Mouse (Mus musculus) intestine, embryonic 14.5 days (tissue): ENCODE measurements around the gene Gm525. TPM values are rescaled to one million over a fixed set of nuclear protein-coding genes. Genes with fewer than 3 reads are reported as not detected.
"Not testable (repeated sequence)": the region's sequence is repeated elsewhere in the genome, so short reads cannot be mapped to it uniquely, and the experiment has no call there.

Experiments used
- ATAC-seq: fragments of 200-750 bp; cut with Nextera tagmentation; replicated peaks from 2 replicates; pipeline ENCODE4 v1.8.0; 2017; ENCODE audit warnings: low read depth, moderate number of reproducible peaks, moderate TSS enrichment, moderate library complexity; ENCODE audit not compliant: low FRiP score, low TSS enrichment
- DNase-seq: peaks from one replicate; pipeline ENCODE4 v3.0.0-alpha.2; 2018; ENCODE audit warnings: low spot score
- H3K27ac ChIP-seq: fragments of 300-500 bp; sonication (generic); 2 replicates; pipeline ENCODE4 v1.5.1; 2014; ENCODE audit warnings: low read depth, mild to moderate bottlenecking, control low read depth
- H3K27me3 ChIP-seq: fragments of 300-500 bp; sonication (generic); replicated peaks from 2 replicates; pipeline ENCODE4 v1.6.1; 2014; ENCODE audit warnings: low read length, control low read depth; ENCODE audit not compliant: control insufficient read depth, insufficient read depth
- H3K36me3 ChIP-seq: fragments of 300-500 bp; sonication (generic); 2 replicates; pipeline ENCODE4 v1.6.1; 2014; ENCODE audit warnings: low read length, control low read depth; ENCODE audit not compliant: control insufficient read depth, insufficient read depth
- H3K4me1 ChIP-seq: fragments of 300-500 bp; sonication (generic); replicated peaks from 2 replicates; pipeline ENCODE4 v1.6.1; 2014; ENCODE audit warnings: low read length, control low read depth, mixed read lengths; ENCODE audit not compliant: control insufficient read depth, insufficient read depth
- H3K4me2 ChIP-seq: fragments of 300-500 bp; sonication (generic); 2 replicates; pipeline ENCODE4 v1.6.1; 2014; ENCODE audit warnings: low read length
- H3K4me3 ChIP-seq: fragments of 300-500 bp; sonication (generic); 2 replicates; pipeline ENCODE4 v1.5.1; 2014; ENCODE audit warnings: low read depth, low read length, control low read depth, mixed read lengths
- H3K9ac ChIP-seq: fragments of 300-500 bp; sonication (generic); 2 replicates; pipeline ENCODE4 v1.6.1; 2014; ENCODE audit warnings: mild to moderate bottlenecking, low read length
- H3K9me3 ChIP-seq: fragments of 300-500 bp; sonication (generic); 2 replicates; pipeline ENCODE4 v1.6.1; 2016; ENCODE audit warnings: low read length, control low read depth; ENCODE audit not compliant: control insufficient read depth
- WGBS: fragments of 180-500 bp; shearing (Covaris S2); extraction: QIAGEN DNeasy Blood & Tissue Kit; methylation state at CpG from one replicate; pipeline ENCODE4 v1.1.7; 2014; 5-methylcytosine and 5-hydroxymethylcytosine counted together
- polyA plus RNA-seq: library from polyadenylated mRNA; unstranded; fragments of >200 nt; fragmentation: Nextera tagmentation; extraction: Ambion mirVana; gene quantifications from 2 replicates; pipeline ENCODE4 v1.2.1, GENCODE M21; 2014

Gm525 gene
- polyA plus RNA-seq, 1 experiment from 2014 or later = 1.1 TPM

GRCm38 (mm10) chr11:89097292-89097691 lies 23.7 kb downstream of the Gm525 start:
- not testable (repeated sequence) for H3K4me2 ChIP-seq

GRCm38 (mm10) chr11:89098083-89098835 lies 24.6 kb downstream of the Gm525 start:
- Histone ChIP-seq H3K36me3 (no peaks in the 10 kb centered on the region), H3K4me1 (0 out of 2 replicates have a peak, but pooled peaks cover 4% of the 10 kb centered on the region), H3K27me3 (no peaks in the 10 kb centered on the region), H3K4me2 (no peak overlapping the region), H3K9me3 (no peaks in the 10 kb centered on the region), H3K27ac (no peak overlapping the region), H3K9ac (no peak overlapping the region), H3K4me3 (no peak overlapping the region)
- ATAC-seq = no peak
- no peak for DNase-seq
- 80% methylated on average over 17 of the region's 17 CpGs for WGBS

More at GRCm38 (mm10) chr11:89097292-89097691, 23.7 kb downstream of the Gm525 start:
- not testable (repeated sequence) for DNase-seq, ATAC-seq, H3K9ac ChIP-seq, H3K9me3 ChIP-seq, H3K36me3 ChIP-seq, H3K27me3 ChIP-seq, H3K27ac ChIP-seq, H3K4me3 ChIP-seq, H3K4me1 ChIP-seq
- WGBS = 83% methylated on average over 10 of the region's 10 CpGs

GRCm38 (mm10) chr11:89098930-89099329 lies 25.3 kb downstream of the Gm525 start:
- no peak overlapping the region for H3K9ac ChIP-seq
- no peak for ATAC-seq
- 66% methylated on average over 6 of the region's 6 CpGs for WGBS
- no peaks in the 10 kb centered on the region for H3K27me3 ChIP-seq
- H3K4me1 ChIP-seq = 0 out of 2 replicates have a peak, but pooled peaks cover 4% of the 10 kb centered on the region
- H3K9me3 ChIP-seq = no peaks in the 10 kb centered on the region
- no peak overlapping the region for H3K4me2 ChIP-seq
- no peak overlapping the region for H3K27ac ChIP-seq
- no peak overlapping the region for H3K4me3 ChIP-seq
- DNase-seq = no peak
- H3K36me3 ChIP-seq = no peaks in the 10 kb centered on the region

GRCm38 (mm10) chr11:89100403-89100802 lies 26.8 kb downstream of the Gm525 start:
- peak; percentile 93 for DNase-seq
- Histone ChIP-seq H3K27ac (no peak overlapping the region), H3K27me3 (no peaks in the 10 kb centered on the region), H3K36me3 (no peaks in the 10 kb centered on the region), H3K9ac (no peak overlapping the region), H3K9me3 (no peaks in the 10 kb centered on the region), H3K4me3 (peak overlapping the region; percentile 28; the same call in 1 of the 2 replicates), H3K4me1 (0 out of 2 replicates have a peak, but pooled peaks cover 4% of the 10 kb centered on the region), H3K4me2 (peak overlapping the region; percentile 45)
- WGBS = 0% methylated on average over 9 of the region's 9 CpGs
- peak; percentile 89 for ATAC-seq

GRCm38 (mm10) chr11:89100826-89101321 lies 27.2 kb downstream of the Gm525 start:
- Histone ChIP-seq H3K27ac (no peak overlapping the region), H3K4me1 (0 out of 2 replicates have a peak, but pooled peaks cover 4% of the 10 kb centered on the region), H3K9me3 (no peaks in the 10 kb centered on the region), H3K27me3 (no peaks in the 10 kb centered on the region), H3K4me2 (peak overlapping the region; percentile 45), H3K36me3 (no peaks in the 10 kb centered on the region), H3K4me3 (peak overlapping the region; percentile 28), H3K9ac (peak overlapping the region; percentile 29; the same call in 1 of the 2 replicates)
- DNase-seq (no peak), ATAC-seq (no peak)
- 21% methylated on average over 17 of the region's 17 CpGs for WGBS

- Histone ChIP-seq H3K27me3 (no peaks in the 10 kb centered on the region), H3K9ac (no peak overlapping the region), H3K27ac (no peak overlapping the region), H3K4me3 (no peak overlapping the region), H3K36me3 (no peaks in the 10 kb centered on the region), H3K4me2 (no peak overlapping the region), H3K9me3 (no peaks in the 10 kb centered on the region), H3K4me1 (0 out of 2 replicates have a peak, but pooled peaks cover 7% of the 10 kb centered on the region)
- ATAC-seq (no peak), DNase-seq (no peak)
- 91% methylated on average over 14 of the region's 14 CpGs for WGBS
Observed at GRCm38 (mm10) chr11:89103166-89103565, 29.5 kb downstream of the Gm525 start.

- H3K36me3 ChIP-seq = no peaks in the 10 kb centered on the region
- 99% methylated on average over 8 of the region's 8 CpGs for WGBS
- no peaks in the 10 kb centered on the region for H3K9me3 ChIP-seq
- DNase-seq = no peak
- H3K4me1 ChIP-seq = 0 out of 2 replicates have a peak, but pooled peaks cover 7% of the 10 kb centered on the region
- no peak overlapping the region for H3K4me3 ChIP-seq
- no peak overlapping the region for H3K27ac ChIP-seq
- no peak overlapping the region for H3K9ac ChIP-seq
- ATAC-seq = no peak
- H3K27me3 ChIP-seq = no peaks in the 10 kb centered on the region
- no peak overlapping the region for H3K4me2 ChIP-seq
Observed at GRCm38 (mm10) chr11:89105211-89105610, 31.6 kb downstream of the Gm525 start.

GRCm38 (mm10) chr11:89105823-89106222 lies 32.2 kb downstream of the Gm525 start:
- ATAC-seq (no peak), DNase-seq (no peak)
- Histone ChIP-seq H3K4me3 (no peak overlapping the region), H3K4me1 (0 out of 2 replicates have a peak, but pooled peaks cover 7% of the 10 kb centered on the region), H3K27ac (no peak overlapping the region), H3K9me3 (no peaks in the 10 kb centered on the region), H3K27me3 (no peaks in the 10 kb centered on the region), H3K4me2 (no peak overlapping the region), H3K9ac (no peak overlapping the region), H3K36me3 (no peaks in the 10 kb centered on the region)
- 83% methylated on average over 11 of the region's 11 CpGs for WGBS
